In genomic region chr5:110779276-110779997, GRCm38 (mm10) we compare ENCODE assay signal across 8 mouse cellular contexts. TPM values are rescaled to one million over a fixed set of nuclear protein-coding genes. Genes with fewer than 3 reads are reported as not detected.
DNase-seq lines count a peak whose midpoint lies in the region; ATAC-seq lines count a peak whose summit lies in the region.

No protein-coding gene starts in this region.

- peaks cover 44% of the 10 kb centered on the region for H3K36me3 ChIP-seq in heart, embryonic 14.5 days (ENCODE audit: control insufficient read depth, insufficient read depth, low read length)
- H3K36me3 ChIP-seq in hindbrain, embryonic 10.5 days, result peaks cover 50% of the 10 kb centered on the region
- peaks cover 49% of the 10 kb centered on the region for H3K36me3 ChIP-seq in megakaryocyte, embryonic 14.5 days (replicated peaks; ENCODE audit: low read length)

- H3K4me1 ChIP-seq in heart, embryonic 14.5 days (ENCODE audit: control insufficient read depth in 2 of 2, insufficient read depth in 2 of 2, low read length in 2 of 2), result peaks cover 8% of the 10 kb centered on the region in 2 experiments
- H3K4me1 ChIP-seq in brown adipose tissue, adult 24 weeks (ENCODE audit: control insufficient read depth, insufficient read depth, insufficient read length, low read length), result peaks cover 5% of the 10 kb centered on the region; the same call in 1 of the 2 replicates
- peaks cover 32% of the 10 kb centered on the region for H3K4me1 ChIP-seq in hindbrain, embryonic 10.5 days (replicated peaks)
- H3K4me1 ChIP-seq in megakaryocyte, embryonic 14.5 days, result peaks cover 61% of the 10 kb centered on the region

- no peak overlapping the region for H3K27ac ChIP-seq in heart, embryonic 14.5 days (replicated peaks in 1 of 2; ENCODE audit: control insufficient read depth in 1 of 2, insufficient read depth in 1 of 2, low read depth in 2 of 2, low read length in 2 of 2)
- H3K27ac ChIP-seq in brown adipose tissue, adult 24 weeks (replicated peaks; ENCODE audit: low read depth, low read length), result no peak overlapping the region
- no peak overlapping the region; the same call in 1 of the 2 replicates for H3K27ac ChIP-seq in hindbrain, embryonic 10.5 days

- ATAC-seq in heart, embryonic 14.5 days (ENCODE audit: insufficient number of reproducible peaks, insufficient read depth, low FRiP score, low read depth), result no peak
- no peak for ATAC-seq in frontal cortex, adult (ENCODE audit: low TSS enrichment)

- intact Hi-C loops in heart, postnatal 25 days (cut with DNase I), result no loop called here

- no peak for DNase-seq in heart, postnatal 25 days (ENCODE audit: low spot score)
- DNase-seq in hindbrain, embryonic 10.5 days (ENCODE audit: low spot score), result no peak
- no peak for DNase-seq in ovary, postnatal 36 days (ENCODE audit: low spot score)
- no peak for DNase-seq in frontal cortex, postnatal 10 days (ENCODE audit: low spot score in 2 of 2)

- peak overlapping the region; percentile 89 for H3K4me2 ChIP-seq in heart, embryonic 14.5 days (ENCODE audit: low read length)

- H3K9ac ChIP-seq in heart, embryonic 14.5 days (ENCODE audit: low read length), result peak overlapping the region; percentile 91

- no peaks in the 10 kb centered on the region for H3K9me3 ChIP-seq in heart, embryonic 14.5 days (ENCODE audit: control insufficient read depth, low read length)
- H3K9me3 ChIP-seq in hindbrain, embryonic 10.5 days, result no peaks in the 10 kb centered on the region
- no peaks in the 10 kb centered on the region for H3K9me3 ChIP-seq in megakaryocyte, embryonic 14.5 days

- 18% methylated on average over 15 of the region's 15 CpGs for WGBS in heart, embryonic 14.5 days
- 25% methylated on average over 15 of the region's 15 CpGs for WGBS in hindbrain, embryonic 10.5 days

- peak overlapping the region; percentile 81 to 92 for H3K4me3 ChIP-seq in heart, embryonic 14.5 days (ENCODE audit: control insufficient read depth in 1 of 2, insufficient read depth in 1 of 2, low read depth in 1 of 2, low read length in 2 of 2)
- H3K4me3 ChIP-seq in brown adipose tissue, adult 24 weeks (ENCODE audit: insufficient read depth, low read depth, low read length), result peak overlapping the region; percentile 76
- peak overlapping the region; percentile 98 for H3K4me3 ChIP-seq in hindbrain, embryonic 10.5 days
- H3K4me3 ChIP-seq in megakaryocyte, embryonic 14.5 days (replicated peaks), result peak overlapping the region; percentile 95

- H3K27me3 ChIP-seq in heart, embryonic 14.5 days (ENCODE audit: control insufficient read depth, insufficient read depth, low read length), result no peaks in the 10 kb centered on the region
- H3K27me3 ChIP-seq in hindbrain, embryonic 10.5 days (ENCODE audit: insufficient read depth, poor library complexity, severe bottlenecking), result no peaks in the 10 kb centered on the region
- H3K27me3 ChIP-seq in megakaryocyte, embryonic 14.5 days (replicated peaks), result no peaks in the 10 kb centered on the region

RNA-seq across cellular contexts. Expression of gene Pus1, which starts 1.0 kb away (rescaled TPM):
- 14.9 and 16.3 TPM in 2 replicates for polyA plus RNA-seq in heart, embryonic 14.5 days (2014; fragmentation: Nextera tagmentation; extraction: Ambion mirVana)
- total RNA-seq in heart, postnatal 25 days (2021), result 10 to 100 TPM; 16.1 to 17.9 TPM
- 12.4 and 12.8 TPM in 2 replicates for polyA plus RNA-seq in brown adipose tissue, adult 24 weeks (2012; ENCODE audit: insufficient read depth, insufficient read length, missing spikeins)
- 29.8 and 37.8 TPM in 2 replicates for polyA plus RNA-seq in hindbrain, embryonic 10.5 days (2016; fragmentation: Nextera tagmentation; extraction: Ambion mirVana)
- 7.8 and 56.8 TPM in 2 replicates for polyA plus RNA-seq in megakaryocyte, embryonic 14.5 days (2012; ENCODE audit: insufficient read depth, low replicate concordance)

RNA-seq across cellular contexts. Expression of gene Ep400, which starts 8.9 kb away (rescaled TPM):
- polyA plus RNA-seq in heart, embryonic 14.5 days (2014; fragmentation: Nextera tagmentation; extraction: Ambion mirVana), result 24.3 and 26.9 TPM in 2 replicates
- total RNA-seq in heart, postnatal 25 days (2021), result 10 to 100 TPM; 34.9 to 36.6 TPM
- polyA plus RNA-seq in brown adipose tissue, adult 24 weeks (2012; ENCODE audit: insufficient read depth, insufficient read length, missing spikeins), result 8.3 and 10.6 TPM in 2 replicates
- 63.7 and 68.6 TPM in 2 replicates for polyA plus RNA-seq in hindbrain, embryonic 10.5 days (2016; fragmentation: Nextera tagmentation; extraction: Ambion mirVana)
- 18.5 and 24.0 TPM in 2 replicates for polyA plus RNA-seq in megakaryocyte, embryonic 14.5 days (2012; ENCODE audit: insufficient read depth, low replicate concordance)

RNA-seq across cellular contexts. Expression of gene Ulk1, which starts 30.5 kb away (rescaled TPM):
- polyA plus RNA-seq in heart, embryonic 14.5 days (2014; fragmentation: Nextera tagmentation; extraction: Ambion mirVana), result 23.3 and 26.0 TPM in 2 replicates
- total RNA-seq in heart, postnatal 25 days (2021), result 10 to 100 TPM; 73.2 to 78.0 TPM
- polyA plus RNA-seq in brown adipose tissue, adult 24 weeks (2012; ENCODE audit: insufficient read depth, insufficient read length, missing spikeins), result 21.5 and 22.9 TPM in 2 replicates
- 24.5 and 28.1 TPM in 2 replicates for polyA plus RNA-seq in hindbrain, embryonic 10.5 days (2016; fragmentation: Nextera tagmentation; extraction: Ambion mirVana)
- 46.2 and 157 TPM in 2 replicates for polyA plus RNA-seq in megakaryocyte, embryonic 14.5 days (2012; ENCODE audit: insufficient read depth, low replicate concordance)
